Mouse (Mus musculus): Measurements from ENCODE around the gene Cp.
"Not testable (repeated sequence)": the region's sequence is repeated elsewhere in the genome, so short reads cannot be mapped to it uniquely, and the experiment has no call there.

DNA sequence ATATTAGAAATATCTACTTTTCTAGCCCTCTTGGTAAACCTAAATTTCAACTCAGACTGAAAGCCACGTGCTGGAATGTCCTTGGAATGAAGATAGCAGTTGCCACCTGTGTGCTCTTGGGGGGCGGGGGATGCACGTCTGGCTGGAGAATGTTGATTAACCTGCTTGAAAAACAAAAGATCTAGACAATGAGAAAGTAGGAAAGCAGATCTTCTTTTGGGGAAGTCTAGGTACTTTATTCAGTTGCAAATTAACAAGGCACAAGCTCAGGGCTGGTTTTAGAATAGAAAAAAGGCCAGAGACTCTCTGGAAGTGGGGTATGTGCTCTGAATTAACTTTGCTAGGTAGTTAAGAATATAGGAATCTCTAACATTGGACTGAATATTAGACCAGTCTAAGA is 87.9 kb downstream of the Cp start:
- not testable (repeated sequence) for TF ChIP-seq EP300 (IDR thresholded peaks at IDR 0.05; ENCODE audit: low read length); MAZ (IDR thresholded peaks at IDR 0.05; ENCODE audit: low read depth, low read length); NELFE (IDR thresholded peaks at IDR 0.05; ENCODE audit: low read depth, low read length); MYC (IDR thresholded peaks at IDR 0.05; ENCODE audit: low read depth, low read length); CTCF (conservative IDR thresholded peaks at IDR 0.05 in 1 of 2, IDR thresholded peaks at IDR 0.05 in 1 of 2; ENCODE audit: low read depth in 2 of 2, low read length in 2 of 2); POLR2AphosphoS2 (IDR thresholded peaks at IDR 0.05; ENCODE audit: low read depth, low read length); ELF1 (IDR thresholded peaks at IDR 0.05; ENCODE audit: low read depth, low read length); MAX (IDR thresholded peaks at IDR 0.05; ENCODE audit: low read length); POLR2A (IDR thresholded peaks at IDR 0.05; ENCODE audit: low read depth, low read length)
